Mouse (Mus musculus) frontal cortex, adult 2 months (tissue): ENCODE data around the gene Adam17. TPM values are rescaled to one million over a fixed set of nuclear protein-coding genes. Genes with fewer than 3 reads are reported as not detected.

ENCODE experiments used
- DNase-seq, 2 experiments: peaks; one replicate each; pipeline ENCODE4 v3.0.0; 2022; ENCODE audit warnings: low spot score in 1 of 2; ENCODE audit errors: extremely low spot score in 1 of 2
- polyA plus RNA-seq: library from polyadenylated mRNA; depleted of rRNA; stranded (reverse); fragments of >200 nt; gene quantifications from 2 replicates; pipeline ENCODE4 v1.2.3, GENCODE M21; 2012

Adam17 gene
- polyA plus RNA-seq, 1 experiment = 20.2 TPM

DNA sequence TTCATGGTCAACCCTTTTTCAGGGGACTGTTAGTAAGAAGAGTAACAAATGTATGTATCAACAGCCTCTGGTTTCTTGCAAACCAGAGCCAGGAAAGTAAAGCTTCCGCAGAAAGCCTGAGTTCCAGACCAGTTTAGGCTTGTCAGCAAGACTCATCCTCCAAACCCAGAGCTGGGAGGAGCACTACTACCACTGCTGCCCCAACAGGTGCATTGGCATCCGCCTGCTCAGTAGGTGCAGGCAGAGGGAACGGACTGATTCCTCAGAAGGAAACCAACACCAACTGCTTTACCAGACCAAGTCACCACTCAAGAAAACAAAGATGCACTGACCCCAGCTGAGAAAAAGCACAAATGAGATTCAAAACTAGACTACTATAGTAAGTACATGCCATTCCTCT, 10.2 kb downstream of the Adam17 start:
- DNase-seq = no peak

DNA sequence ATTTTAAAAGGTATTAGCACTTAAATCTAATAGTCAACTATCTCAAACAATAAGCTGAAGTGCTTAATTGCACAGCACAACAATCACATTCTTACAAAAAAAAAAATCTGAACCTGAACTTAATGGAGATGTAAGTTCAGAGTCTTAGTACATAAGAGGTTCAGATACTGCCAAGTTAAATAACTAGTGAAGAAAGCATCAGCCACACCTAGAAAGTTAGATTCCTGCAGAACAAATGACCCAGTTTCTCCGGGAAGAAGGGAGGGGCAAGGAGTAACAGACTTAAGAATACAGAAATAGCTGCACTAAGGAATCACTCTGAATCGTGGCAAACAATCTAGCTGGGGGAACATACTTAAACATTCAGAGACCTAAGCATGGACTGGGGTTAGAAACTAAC, 10.7 kb downstream of the Adam17 start:
- DNase-seq = no peak

DNA sequence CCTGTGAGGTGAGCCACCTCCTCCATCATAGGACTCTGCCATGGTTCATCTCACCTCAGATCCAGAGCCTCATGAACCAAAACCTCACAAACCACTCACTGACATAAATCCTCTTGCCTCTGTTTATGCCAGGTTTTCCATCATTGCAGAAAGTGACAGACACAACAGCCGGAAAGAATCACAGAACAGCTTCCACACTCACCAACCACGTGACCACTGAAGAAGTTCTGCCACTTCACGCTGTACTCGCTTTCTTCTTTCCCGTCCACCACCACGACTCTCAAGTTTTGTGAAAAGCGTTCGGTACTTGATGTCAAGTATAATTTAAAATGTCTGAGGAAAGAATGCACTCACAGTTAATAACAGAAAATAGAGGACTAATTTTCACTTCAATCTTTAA, 19.8 kb downstream of the Adam17 start:
- no peak for DNase-seq

DNA sequence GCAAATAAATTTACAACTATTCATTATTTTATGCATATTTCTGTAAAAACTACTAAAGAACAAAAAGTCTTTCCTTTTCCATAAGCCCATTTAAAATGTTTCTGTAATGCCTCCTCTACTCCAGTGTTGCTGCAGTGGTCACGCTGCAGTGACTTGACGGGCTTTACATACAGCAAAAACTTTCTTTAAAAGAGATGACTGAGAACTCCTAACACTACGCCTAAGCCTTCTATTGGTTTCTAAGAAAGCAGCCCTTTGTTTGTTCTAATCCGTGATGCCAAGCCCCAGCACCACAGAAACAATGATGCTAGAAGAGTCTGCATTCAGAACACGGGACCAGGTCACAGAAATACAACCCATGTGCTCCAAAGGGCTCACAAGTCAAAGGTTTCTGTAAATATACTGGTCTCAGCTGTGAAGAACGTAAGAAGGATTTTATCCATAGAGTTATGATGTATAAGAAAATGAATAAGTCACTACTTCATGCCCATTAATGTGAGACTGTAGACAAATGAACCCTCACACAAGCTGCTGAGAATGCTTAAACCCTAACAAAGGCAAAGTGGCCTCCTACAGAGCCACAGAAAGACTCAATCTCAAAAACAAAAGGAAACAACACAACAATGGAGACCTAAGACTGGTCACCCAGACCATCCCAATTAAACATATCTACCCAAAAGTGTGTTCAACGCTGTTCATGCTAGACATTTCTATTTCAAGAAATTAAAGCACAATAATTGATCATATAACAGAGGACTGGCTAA, 23.1 kb downstream of the Adam17 start:
- DNase-seq = no peak

DNA sequence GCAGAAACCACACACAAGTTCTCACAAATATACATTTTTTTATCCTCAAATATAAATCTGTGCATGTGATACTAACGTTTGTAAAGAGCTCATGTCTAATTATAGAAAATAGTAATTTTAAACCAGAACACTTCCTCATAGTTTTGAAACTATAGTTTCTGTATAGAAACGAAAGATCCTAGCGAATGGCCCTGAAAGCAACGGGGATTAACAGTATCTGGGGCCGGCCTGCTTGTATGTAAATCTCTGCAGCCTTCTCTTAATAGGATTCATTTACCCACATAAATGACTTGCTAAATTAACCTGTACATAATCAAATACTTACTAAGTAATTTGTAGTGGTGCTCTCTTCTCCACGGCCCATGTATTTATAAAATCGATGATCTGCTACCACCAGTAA, 26.5 kb downstream of the Adam17 start:
- DNase-seq = no peak

DNA sequence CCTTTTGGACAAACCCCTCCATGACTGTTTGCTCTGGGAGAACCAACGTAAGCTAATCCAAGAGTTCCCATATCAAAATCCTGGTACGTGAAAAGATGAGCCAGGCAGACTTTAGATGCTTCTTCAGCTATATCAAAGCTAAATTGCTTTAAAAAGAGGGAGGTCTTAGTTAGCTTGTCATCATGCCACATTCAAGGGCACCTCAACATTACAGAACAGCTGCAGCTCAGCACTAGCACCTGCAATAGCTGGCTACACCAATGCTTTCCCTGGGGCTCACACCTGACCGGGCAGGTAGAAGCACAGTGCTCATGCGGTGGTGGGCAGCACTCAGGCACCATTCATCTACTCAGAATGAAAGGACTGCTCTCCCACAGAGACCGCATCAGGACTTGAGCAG, 32.8 kb downstream of the Adam17 start:
- no peak for DNase-seq

DNA sequence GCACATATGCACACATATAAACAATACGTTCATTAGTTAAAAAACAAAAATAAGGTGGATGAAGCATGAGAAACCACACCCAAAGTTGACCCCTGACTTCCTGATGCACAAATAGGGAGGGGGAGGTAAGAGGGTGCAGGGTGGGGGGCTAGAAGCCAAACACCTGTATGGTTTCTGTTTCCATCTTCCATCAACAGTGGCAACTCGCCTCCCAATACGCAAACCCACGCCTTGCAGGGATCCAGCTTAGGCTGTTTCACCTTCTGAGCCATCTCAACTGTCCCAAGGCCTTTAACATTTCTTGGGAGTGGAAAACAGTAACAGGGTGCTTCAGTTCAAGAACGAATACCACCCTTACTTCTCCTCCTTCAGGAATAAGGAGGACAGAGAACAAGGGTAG, 36.3 kb downstream of the Adam17 start:
- no peak for DNase-seq

DNA sequence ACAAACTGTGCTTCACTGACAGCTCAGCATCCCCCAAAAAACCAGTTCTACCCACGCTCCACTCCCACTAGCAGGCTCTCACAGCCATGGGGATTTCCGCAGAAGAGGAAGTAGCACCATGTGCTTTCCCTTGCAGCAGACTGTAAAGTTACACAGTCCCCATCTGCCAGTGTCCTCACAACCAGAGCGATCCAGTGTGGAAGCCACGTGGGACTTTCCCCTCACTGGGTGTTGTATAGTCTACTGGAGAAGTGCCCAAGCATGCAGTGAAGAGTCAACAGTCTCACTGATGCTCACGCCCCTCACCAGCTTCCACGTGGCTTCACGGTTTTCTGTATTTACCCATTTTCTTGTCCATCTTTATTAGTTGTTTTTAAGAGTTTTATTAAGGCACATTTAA, 37.6 kb downstream of the Adam17 start:
- peak in 1 of 2 experiments; percentile 72 for DNase-seq

DNA sequence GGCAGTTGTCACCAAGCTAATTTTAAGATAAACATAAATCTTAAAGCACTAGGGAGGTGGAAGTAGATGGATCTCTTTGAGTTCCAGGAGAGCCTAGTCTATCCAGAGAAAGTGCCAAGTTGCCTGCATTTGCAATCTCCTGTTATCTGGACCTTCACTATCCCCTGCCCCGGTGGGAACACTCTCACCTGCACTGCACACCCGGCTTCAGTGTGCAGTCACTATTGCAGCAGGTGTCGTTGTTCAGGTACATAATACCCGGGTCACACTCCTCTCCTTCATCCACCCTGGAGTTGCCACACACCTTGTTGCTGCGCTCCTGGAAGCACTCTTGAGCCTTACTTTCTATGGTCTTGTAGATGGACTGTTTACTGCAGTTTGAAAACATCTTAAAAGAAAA, 39.7 kb downstream of the Adam17 start:
- DNase-seq = no peak

DNA sequence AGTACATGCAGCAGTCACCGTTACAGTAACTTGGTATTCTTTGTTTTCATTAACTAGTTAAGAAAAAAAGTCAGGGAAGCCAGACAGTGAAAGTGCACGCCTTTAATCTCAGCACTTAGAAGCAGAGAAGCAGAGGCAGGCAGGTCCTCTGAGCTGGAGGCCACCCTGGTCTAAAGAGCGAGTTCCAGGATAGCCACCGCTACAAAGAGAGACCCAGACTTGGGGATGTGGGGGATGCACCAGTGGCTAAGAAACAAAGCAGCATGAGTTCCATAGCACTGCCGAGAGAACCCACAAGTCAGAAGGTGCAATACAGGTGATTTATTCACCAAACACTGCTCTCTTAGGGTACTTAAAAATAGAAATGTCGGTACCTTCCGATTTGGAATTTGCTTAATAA, 40.4 kb downstream of the Adam17 start:
- DNase-seq = no peak

DNA sequence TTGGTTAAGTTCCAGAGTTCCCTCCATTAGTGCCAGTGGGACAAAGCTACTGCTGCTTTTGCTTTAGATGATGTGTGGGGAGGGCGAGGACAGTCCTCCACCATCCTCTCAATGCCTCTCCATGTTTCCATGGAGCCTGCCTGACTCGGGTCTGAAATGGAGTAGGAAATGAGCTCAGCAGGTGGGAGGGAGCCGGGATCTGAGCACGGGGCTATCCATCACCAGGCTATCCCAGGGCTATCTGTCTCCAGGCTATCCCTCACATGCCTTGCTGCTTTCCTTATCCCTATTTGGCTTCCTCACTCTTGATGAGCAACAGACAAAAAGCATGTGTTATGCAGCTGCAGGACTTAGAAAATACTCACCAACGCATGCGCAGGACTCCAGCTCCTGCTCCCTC, 41.7 kb downstream of the Adam17 start:
- DNase-seq = no peak

DNA sequence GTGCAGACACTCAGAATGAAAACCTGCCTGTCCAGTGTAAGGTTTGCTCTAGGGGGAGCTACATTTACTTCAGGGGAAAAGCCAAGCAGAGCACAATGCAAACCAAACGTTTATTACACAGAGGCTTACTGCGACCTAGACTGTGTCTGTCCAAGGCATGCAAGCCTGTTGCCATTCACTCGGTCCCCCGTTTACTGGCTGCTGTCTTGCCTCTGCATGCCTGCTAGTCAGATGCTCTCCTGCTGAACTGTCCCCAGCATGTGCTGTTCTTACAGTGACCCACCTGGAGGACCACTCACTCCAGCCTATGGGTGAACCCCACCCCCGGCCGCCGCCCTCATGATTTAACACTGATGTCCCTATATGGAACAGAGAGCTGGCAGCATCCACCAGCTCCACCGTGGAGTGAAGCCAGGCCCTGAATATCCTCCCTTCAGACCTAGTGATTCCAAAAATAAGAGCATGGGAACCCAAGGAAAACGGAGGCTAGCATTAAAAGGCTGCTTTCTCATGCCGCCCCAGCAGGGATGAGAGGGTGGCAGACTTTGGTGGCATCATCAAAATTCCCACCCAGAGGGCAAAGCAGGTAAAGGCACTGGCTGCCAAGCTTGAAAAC, 42.4 kb downstream of the Adam17 start:
- DNase-seq = peak; percentile 31 to 66

DNA sequence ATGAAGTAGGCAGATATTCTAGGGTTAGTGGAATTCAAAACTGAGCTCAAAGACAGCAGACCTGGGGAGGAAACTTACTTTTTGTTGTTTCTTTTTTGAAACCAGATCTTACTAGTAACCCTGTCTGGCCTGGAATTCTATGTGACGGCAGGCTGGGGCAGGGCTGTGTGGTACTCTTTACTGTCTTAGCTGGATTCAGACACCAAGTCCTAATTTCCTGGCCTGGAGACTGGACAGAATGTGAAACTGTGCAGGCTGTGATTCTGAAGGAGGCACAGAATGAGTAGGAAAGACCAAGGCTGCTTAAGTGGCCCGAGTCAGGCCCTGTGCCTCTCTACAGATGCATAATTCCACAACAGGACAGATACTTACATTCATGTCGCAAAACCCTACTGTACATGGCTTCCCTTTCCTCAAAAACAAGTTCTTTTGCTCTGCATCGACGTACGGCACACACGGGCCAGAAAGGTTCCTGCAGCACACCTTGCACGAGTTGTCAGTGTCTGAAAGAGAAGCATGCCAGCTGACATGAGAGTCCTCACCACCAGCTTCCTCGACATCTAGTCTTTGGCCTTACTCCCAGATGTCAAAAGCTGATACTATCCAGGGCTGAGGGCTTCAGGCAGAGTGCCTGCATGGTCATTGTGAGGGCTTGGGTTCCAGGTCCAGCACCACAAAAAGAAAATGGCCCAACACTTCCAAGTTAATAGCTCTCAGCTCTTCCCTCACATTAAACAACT, 43.6 kb downstream of the Adam17 start:
- DNase-seq = no peak

DNA sequence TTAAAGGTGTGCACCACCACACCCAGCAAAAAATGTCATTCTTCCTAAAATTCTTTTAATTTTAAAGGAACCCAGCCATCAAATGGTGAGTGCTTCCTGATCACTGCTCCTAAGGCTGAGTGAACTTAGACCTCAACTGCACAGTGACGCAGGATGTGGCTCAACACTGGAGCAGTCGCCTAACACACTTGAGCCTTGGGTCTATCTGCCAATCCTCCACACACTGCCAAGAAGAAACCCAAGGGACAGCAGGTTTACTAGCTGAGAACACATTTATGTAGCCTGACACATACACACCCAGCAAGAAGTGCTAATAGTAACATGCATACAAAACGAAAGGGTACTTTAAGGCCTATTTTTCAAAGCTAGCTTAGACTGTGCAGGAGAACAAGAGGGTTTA, 47.1 kb downstream of the Adam17 start:
- DNase-seq = no peak

DNA sequence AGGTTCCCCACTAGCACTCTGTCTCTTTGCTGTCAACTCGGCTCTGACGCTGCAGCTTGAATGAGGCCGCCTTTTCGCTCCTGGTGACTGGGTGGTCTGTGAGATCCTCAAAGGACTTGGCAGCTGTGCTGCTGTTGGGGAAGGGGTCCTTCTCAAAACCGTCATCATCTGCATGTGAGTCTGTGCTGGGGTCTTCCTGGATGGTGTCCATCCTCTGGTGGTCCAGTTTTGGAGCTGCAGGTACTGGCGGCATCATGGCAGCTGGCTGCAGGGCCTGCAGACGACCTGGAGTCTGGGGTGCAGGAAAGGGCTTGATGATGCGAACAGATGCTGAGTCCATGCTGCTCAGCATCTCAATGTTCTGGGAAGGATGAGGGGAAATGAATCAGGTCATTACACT, 48.2 kb downstream of the Adam17 start:
- no peak for DNase-seq

DNA sequence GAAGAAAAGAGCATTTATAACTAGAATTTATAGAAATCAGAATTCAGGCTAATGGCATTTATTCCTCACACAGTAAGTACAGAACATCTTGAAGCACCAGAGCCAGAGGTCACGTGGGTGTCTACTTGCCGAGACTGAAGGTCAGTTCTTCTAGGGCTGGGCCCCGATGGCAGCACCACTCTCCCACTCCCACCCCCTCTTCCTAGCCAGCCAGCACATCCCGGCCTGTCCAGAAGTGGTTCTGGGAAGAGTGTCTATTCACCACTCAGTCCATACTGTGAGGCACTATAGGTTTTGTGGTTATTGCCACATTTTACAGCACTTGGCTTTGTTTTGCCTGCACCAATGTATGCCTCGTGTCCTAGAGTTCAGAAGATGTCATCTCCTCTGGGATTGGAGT, 49.3 kb downstream of the Adam17 start:
- DNase-seq = no peak

DNA sequence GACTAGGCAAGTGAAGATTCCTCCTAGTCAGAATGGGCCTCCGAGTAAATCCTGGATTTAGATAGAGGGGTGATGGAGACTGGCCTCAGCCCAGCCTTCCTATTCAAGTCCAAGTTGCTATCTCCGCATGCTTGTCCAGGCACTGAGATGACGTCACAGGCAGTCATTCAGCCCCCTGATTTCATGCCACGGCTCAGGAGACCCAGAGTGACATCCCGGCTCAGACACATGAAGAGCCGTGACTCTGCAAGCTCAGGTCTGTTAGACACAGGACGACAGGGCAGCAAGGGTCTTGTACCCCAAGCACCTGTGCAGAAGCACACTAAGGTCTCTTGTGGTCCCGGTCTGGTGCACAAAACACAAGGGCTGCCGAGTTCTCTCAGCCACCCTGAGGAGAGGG, 50.6 kb downstream of the Adam17 start:
- no peak for DNase-seq

DNA sequence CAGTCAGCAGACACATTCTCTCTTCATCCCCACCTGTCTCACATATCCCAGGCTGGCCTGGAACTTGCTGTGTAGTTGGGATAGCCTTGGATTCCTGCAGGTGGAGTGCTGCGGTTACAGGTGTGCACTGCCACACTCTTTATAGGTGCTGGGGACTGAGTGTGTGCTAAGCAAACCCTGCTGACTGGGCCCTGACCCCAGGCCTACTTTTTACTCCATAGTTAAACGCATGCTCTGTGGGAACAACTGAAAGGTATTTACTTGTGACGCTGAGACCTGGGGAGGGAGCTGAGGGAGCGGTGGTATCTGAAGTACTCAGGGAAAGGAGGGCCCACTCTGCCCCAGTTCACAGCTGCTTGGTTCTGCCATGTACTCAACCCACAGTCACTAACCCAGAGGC, 51.1 kb downstream of the Adam17 start:
- DNase-seq = no peak

DNA sequence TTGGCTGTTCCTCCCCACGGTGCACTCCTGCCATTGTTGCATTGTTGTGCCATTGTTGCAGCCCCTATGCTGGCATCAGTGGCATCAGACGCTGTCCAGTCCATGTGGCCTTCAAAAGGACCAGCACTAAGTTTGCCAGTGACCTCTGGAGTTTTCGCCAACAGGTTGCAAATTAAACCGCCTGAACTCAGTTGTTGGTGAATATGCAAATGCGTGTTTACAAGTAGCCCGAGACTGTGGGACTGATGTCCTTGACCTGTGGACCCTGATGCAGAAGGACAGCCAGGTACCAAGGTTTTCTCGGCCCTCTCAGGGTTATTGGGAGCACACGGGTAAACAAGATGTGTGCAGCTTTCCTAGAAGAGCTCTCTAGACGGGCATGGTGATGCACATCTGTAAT, 52.3 kb downstream of the Adam17 start:
- DNase-seq = no peak

DNA sequence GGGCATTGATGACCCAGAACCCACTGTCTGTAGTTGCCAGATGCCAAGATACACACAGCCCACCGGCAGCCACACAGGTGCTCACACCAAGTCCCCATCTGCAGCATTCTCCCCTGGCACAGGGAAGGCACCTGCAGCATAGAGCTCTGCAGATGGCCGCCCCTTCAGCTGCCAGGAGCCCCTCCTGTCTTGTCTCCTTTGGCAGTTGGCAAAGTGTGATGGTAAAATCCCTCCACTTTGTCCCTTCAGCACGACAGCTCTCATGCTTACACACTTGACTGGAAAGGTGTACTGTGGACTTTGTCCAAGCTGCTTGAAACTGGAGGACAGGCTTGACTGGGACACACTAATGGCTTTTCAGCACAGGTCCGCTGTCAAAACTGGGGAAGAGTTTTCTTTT, 53.1 kb downstream of the Adam17 start:
- no peak for DNase-seq

DNA sequence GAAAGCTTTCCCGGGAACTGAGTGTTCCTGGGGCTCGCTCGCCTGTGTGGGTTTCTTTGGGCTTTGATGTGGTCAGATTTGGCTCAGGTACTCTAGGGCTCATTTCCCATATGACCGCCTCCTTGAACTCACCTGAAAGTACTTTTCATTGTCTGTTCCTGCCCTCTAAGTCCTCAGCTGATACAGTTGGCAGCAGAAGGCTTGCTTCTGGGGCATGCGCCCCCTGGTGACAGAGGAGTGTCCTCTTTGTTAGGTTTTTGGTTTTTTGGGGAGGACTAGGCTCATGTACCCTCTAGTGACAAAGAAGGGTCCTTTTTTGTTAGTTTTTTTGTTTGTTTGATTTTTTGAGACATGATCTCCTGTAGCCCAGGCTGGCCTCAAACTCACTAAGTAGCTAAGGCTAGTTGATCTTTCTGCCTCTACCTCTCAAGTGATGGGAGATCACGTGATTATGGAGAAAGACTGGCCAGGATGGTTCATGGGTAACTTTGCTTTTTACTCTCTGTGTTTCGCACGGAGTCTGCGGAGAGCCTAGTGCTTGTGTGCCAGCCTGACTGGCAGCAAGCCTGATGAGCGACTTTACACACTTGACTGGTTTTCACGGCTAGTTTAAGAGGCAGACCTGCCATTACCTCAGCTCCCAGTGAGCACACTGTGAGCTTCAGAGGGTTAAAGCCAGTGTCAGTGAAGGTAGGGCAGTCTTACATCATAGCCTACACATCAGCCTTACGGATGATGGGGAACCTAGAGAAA, 55.1 kb downstream of the Adam17 start:
- peak in 1 of 2 experiments; percentile 79 for DNase-seq
